Mouse (Mus musculus) MEL (cell line): ENCODE results near the gene Proca1. TPM values are rescaled to one million over a fixed set of nuclear protein-coding genes. Genes with fewer than 3 reads are reported as not detected.
A peak's percentile ranks its signal among the peaks of the same experiment; 100 is the strongest.

ENCODE experiments used
- DNase-seq: peaks from one replicate; pipeline ENCODE4 v3.0.0; 2011; ENCODE audit warnings: low read depth, low spot score
- H3K27ac ChIP-seq: 2 replicates; pipeline ENCODE4 v1.5.1; 2012; ENCODE audit warnings: low read depth, mild to moderate bottlenecking, control low read depth, low read length, moderate library complexity; ENCODE audit not compliant: control insufficient read depth
- H3K27me3 ChIP-seq, 2 experiments: fragments of 150-350 bp in 1 of 2; sonication (generic) in 1 of 2; 2 replicates each; pipeline ENCODE4 v1.6.1; 2012; ENCODE audit warnings: low read length in 2 of 2, mild to moderate bottlenecking in 2 of 2, improper control_type of control experiment in 1 of 2, moderate library complexity in 1 of 2; ENCODE audit not compliant: insufficient read depth in 2 of 2, control insufficient read depth in 1 of 2
- H3K36me3 ChIP-seq, 2 experiments: 2 replicates each; pipeline ENCODE4 v1.6.1; 2012 to 2014; ENCODE audit warnings: low read length in 2 of 2, improper control_type of control experiment in 1 of 2, inconsistent platforms in 1 of 2, mild to moderate bottlenecking in 1 of 2; ENCODE audit not compliant: insufficient read depth in 2 of 2, control insufficient read depth in 1 of 2
- H3K4me1 ChIP-seq, 2 experiments: fragments of 150-350 bp in 1 of 2; sonication (generic) in 1 of 2; 2 replicates each; pipeline ENCODE4 v1.6.1; 2012; ENCODE audit warnings: low read length in 2 of 2, improper control_type of control experiment in 1 of 2, mild to moderate bottlenecking in 1 of 2; ENCODE audit not compliant: insufficient read depth in 2 of 2, control insufficient read depth in 1 of 2
- H3K4me3 ChIP-seq, 2 experiments: fragments of 150-350 bp in 1 of 2; sonication (generic) in 1 of 2; 2 replicates each; pipeline ENCODE4 v1.5.1; 2012; ENCODE audit warnings: low read depth in 2 of 2, low read length in 2 of 2, mild to moderate bottlenecking in 2 of 2, moderate library complexity in 2 of 2, control low read depth in 1 of 2, improper control_type of control experiment in 1 of 2; ENCODE audit not compliant: control insufficient read depth in 1 of 2, insufficient read depth in 1 of 2
- H3K79me2 ChIP-seq: 2 replicates; pipeline ENCODE4 v1.6.1; 2012; ENCODE audit warnings: mild to moderate bottlenecking, low read length, moderate library complexity; ENCODE audit not compliant: control insufficient read depth, poor library complexity, insufficient read depth
- H3K9ac ChIP-seq: 2 replicates; pipeline ENCODE4 v1.6.1; 2012; ENCODE audit warnings: low read depth, mild to moderate bottlenecking, control low read depth, low read length, moderate library complexity; ENCODE audit not compliant: control insufficient read depth, poor library complexity, severe bottlenecking
- H3K9me3 ChIP-seq: fragments of 150-350 bp; sonication (generic); replicated peaks from 2 replicates; pipeline ENCODE4 v1.6.1; 2012; ENCODE audit warnings: mild to moderate bottlenecking, low read length, improper control_type of control experiment, moderate library complexity; ENCODE audit not compliant: insufficient read depth
- CTCF ChIP-seq, 3 experiments: IDR thresholded peaks in 2 of 3; conservative IDR thresholded peaks in 1 of 3; 2 replicates each; pipeline ENCODE4 v1.5.1; 2011 to 2012; ENCODE audit warnings: low read length in 3 of 3, low read depth in 2 of 3, mild to moderate bottlenecking in 2 of 3, improper control_type of control experiment in 1 of 3, inconsistent platforms in 1 of 3, mixed read lengths in 1 of 3, moderate library complexity in 1 of 3; ENCODE audit not compliant: control insufficient read depth in 1 of 3, insufficient read depth in 1 of 3, poor library complexity in 1 of 3, severe bottlenecking in 1 of 3
- ELF1 ChIP-seq: IDR thresholded peaks from 2 replicates; pipeline ENCODE4 v1.6.1; 2014; ENCODE audit warnings: low read depth, mild to moderate bottlenecking, inconsistent platforms, low read length, improper control_type of control experiment, moderate library complexity
- GABPA ChIP-seq: IDR thresholded peaks from 2 replicates; pipeline ENCODE4 v1.6.1; 2012; ENCODE audit warnings: low read depth, mild to moderate bottlenecking, inconsistent platforms, low read length, improper control_type of control experiment, moderate library complexity
- GATA1 ChIP-seq: IDR thresholded peaks from 2 replicates; pipeline ENCODE4 v1.6.1; 2011; ENCODE audit warnings: low read depth, low read length, improper control_type of control experiment
- KAT2A ChIP-seq: conservative IDR thresholded peaks from 2 replicates; pipeline ENCODE4 v1.6.1; 2012; ENCODE audit warnings: low read depth, low read length, improper control_type of control experiment, inconsistent platforms
- MAFK ChIP-seq: IDR thresholded peaks from 2 replicates; pipeline ENCODE4 v1.6.1; 2011; ENCODE audit warnings: low read depth, mild to moderate bottlenecking, low read length, improper control_type of control experiment, borderline replicate concordance
- MAX ChIP-seq: IDR thresholded peaks from 2 replicates; pipeline ENCODE4 v1.6.1; 2011; ENCODE audit warnings: low read length, improper control_type of control experiment
- MAZ ChIP-seq: IDR thresholded peaks from 2 replicates; pipeline ENCODE4 v1.6.1; 2012; ENCODE audit warnings: low read depth, mild to moderate bottlenecking, inconsistent platforms, low read length, improper control_type of control experiment
- MEF2A ChIP-seq: IDR thresholded peaks from 2 replicates; pipeline ENCODE4 v1.6.1; 2014; ENCODE audit warnings: low read depth, mild to moderate bottlenecking, inconsistent platforms, low read length, improper control_type of control experiment; ENCODE audit not compliant: poor library complexity, insufficient replicate concordance, severe bottlenecking; ENCODE audit errors: extremely low read depth
- MYB ChIP-seq: IDR thresholded peaks from 2 replicates; pipeline ENCODE4 v1.6.1; 2011; ENCODE audit warnings: mild to moderate bottlenecking, low read depth, low read length, improper control_type of control experiment
- POLR2AphosphoS2 ChIP-seq: IDR thresholded peaks from 2 replicates; pipeline ENCODE4 v1.6.1; 2011; ENCODE audit warnings: low read length, improper control_type of control experiment
- POLR2AphosphoS5 ChIP-seq: IDR thresholded peaks from 2 replicates; pipeline ENCODE4 v1.6.1; 2012; ENCODE audit warnings: low read depth, borderline replicate concordance, mild to moderate bottlenecking, inconsistent platforms, low read length, moderate library complexity, mixed read lengths
- SMC3 ChIP-seq: IDR thresholded peaks from 2 replicates; pipeline ENCODE4 v1.6.1; 2011; ENCODE audit warnings: low read depth, low read length, improper control_type of control experiment
- TAL1 ChIP-seq: IDR thresholded peaks from 2 replicates; pipeline ENCODE4 v1.6.1; 2012; ENCODE audit warnings: mild to moderate bottlenecking, inconsistent platforms, low read length, moderate library complexity, mixed read lengths
- UBTF ChIP-seq: IDR thresholded peaks from 2 replicates; pipeline ENCODE4 v1.6.1; 2012; ENCODE audit warnings: low read depth, mild to moderate bottlenecking, inconsistent platforms, low read length, improper control_type of control experiment, moderate library complexity, borderline replicate concordance; ENCODE audit not compliant: insufficient read depth
- USF2 ChIP-seq, 2 experiments: IDR thresholded peaks; 2 replicates each; pipeline ENCODE4 v1.6.1; 2011 to 2012; ENCODE audit warnings: improper control_type of control experiment in 2 of 2, low read length in 2 of 2, borderline replicate concordance in 1 of 2, inconsistent platforms in 1 of 2, low read depth in 1 of 2, mild to moderate bottlenecking in 1 of 2; ENCODE audit not compliant: insufficient read depth in 1 of 2
- ZNF384 ChIP-seq: IDR thresholded peaks from 2 replicates; pipeline ENCODE4 v1.6.1; 2012; ENCODE audit warnings: low read depth, mild to moderate bottlenecking, inconsistent platforms, low read length, improper control_type of control experiment
- polyA plus RNA-seq, 2 experiments: library from polyadenylated mRNA; stranded (reverse) in 1 of 2; unstranded in 1 of 2; fragments of >175 nt in 1 of 2; fragments of >200 nt in 1 of 2; gene quantifications; 2 replicates each; pipeline versions ENCODE4 v1.2.1 to v1.2.4; 2012; ENCODE audit warnings: low replicate concordance in 2 of 2, low read depth in 1 of 2; ENCODE audit not compliant: insufficient read length in 2 of 2, insufficient read depth in 1 of 2, missing spikeins in 1 of 2
- total RNA-seq: library from RNA; depleted of rRNA; stranded (reverse); fragments of 300-350 nt; gene quantifications from 2 replicates; pipeline ENCODE4 v1.2.3, GENCODE M21; 2012

Proca1 gene
- total and polyA plus RNA-seq, 3 experiments: 0.15 to 0.54 TPM; not detected in 1

DNA sequence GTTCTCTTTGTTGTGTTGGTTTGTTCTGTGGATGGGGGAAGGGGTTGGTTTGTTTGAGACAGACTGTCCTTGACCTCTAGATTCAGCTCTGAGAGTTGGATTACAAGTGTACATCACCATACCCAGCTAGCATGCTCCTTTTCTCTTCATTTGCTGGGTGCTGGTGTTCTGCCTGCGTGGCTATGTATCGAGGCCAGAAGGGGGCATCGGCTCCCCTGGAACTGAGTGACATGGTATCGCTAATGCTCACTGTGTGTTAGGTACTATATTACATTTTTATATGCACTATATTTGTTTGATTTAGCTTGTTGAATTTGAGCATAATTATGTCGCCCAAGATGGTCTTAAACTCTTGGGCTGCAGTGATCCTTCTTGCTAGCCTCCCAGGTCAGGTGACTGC lies 47.0 kb upstream of the Proca1 start:
- H3K9ac ChIP-seq: no peak overlapping the region
- H3K27ac ChIP-seq: no peak overlapping the region
- H3K4me1 ChIP-seq: peaks cover under 1 to 5% of the 10 kb centered on the region in 2 experiments
- H3K4me3 ChIP-seq: no peak overlapping the region
- TF ChIP-seq GABPA (no peak), TAL1 (no peak), ZNF384 (no peak), MAFK (no peak), SMC3 (peak; percentile 19; the same call in 1 of the 2 replicates), UBTF (no peak), MEF2A (no peak), CTCF (IDR thresholded peaks at IDR 0.05 in 2 of 3, conservative IDR thresholded peaks at IDR 0.05 in 1 of 3; ENCODE audit: control insufficient read depth in 1 of 3, insufficient read depth in 1 of 3, low read depth in 2 of 3, low read length in 3 of 3, poor library complexity in 1 of 3, severe bottlenecking in 1 of 3) (peak in 2 of 3 experiments; percentile 32 to 41; a peak in 5 of 6 replicates), MAZ (no peak)
- TF ChIP-seq, all 39 proteins: peak for 2
- H3K36me3 ChIP-seq: peaks cover 1 to 2% of the 10 kb centered on the region in 2 experiments
- no peaks in the 10 kb centered on the region; the same call in 1 of the 2 replicates for H3K79me2 ChIP-seq
- no peaks in the 10 kb centered on the region for H3K9me3 ChIP-seq
- DNase-seq: no peak
- H3K27me3 ChIP-seq: no peaks in the 10 kb centered on the region

GRCm38 (mm10) chr11:78146707-78147543 lies 46.3 kb upstream of the Proca1 start:
- Histone ChIP-seq H3K27me3 (no peaks in the 10 kb centered on the region), H3K36me3 (peaks cover 0 to 1% of the 10 kb centered on the region in 2 experiments; a peak in 2 of 4 replicates), H3K79me2 (no peaks in the 10 kb centered on the region), H3K27ac (no peak overlapping the region), H3K9ac (no peak overlapping the region), H3K4me1 (no peaks in the 10 kb centered on the region), H3K9me3 (no peaks in the 10 kb centered on the region), H3K4me3 (no peak overlapping the region)
- TF ChIP-seq GATA1 (no peak), UBTF (no peak), MAX (no peak), USF2 (IDR thresholded peaks at IDR 0.05; ENCODE audit: borderline replicate concordance in 1 of 2, insufficient read depth in 1 of 2, low read depth in 1 of 2, low read length in 2 of 2) (no peak), MYB (no peak), ELF1 (no peak), POLR2AphosphoS2 (no peak), POLR2AphosphoS5 (no peak), KAT2A (no peak)
- DNase-seq: no peak
